Mouse (Mus musculus) heart, adult 2 months (tissue): ENCODE data around the gene Adam17.

Experiments
- CTCF ChIP-seq: fragments of 200-600 bp; IDR thresholded peaks from 2 replicates; pipeline ENCODE4 v1.8.1; 2022; ENCODE audit warnings: antibody characterized with exemption, mild to moderate bottlenecking, moderate library complexity
- EP300 ChIP-seq: fragments of 200-500 bp; IDR thresholded peaks from 2 replicates; pipeline ENCODE4 v1.6.1; 2011; ENCODE audit warnings: low read depth, low read length, control low read depth; ENCODE audit not compliant: insufficient read depth

GRCm38 (mm10) chr12:21301324-21301723 lies 72.1 kb downstream of the Adam17 start:
- TF ChIP-seq CTCF, result no peak
- no peak for TF ChIP-seq EP300
